Mouse (Mus musculus): ENCODE results near the gene Tacc2. TPM values are rescaled to one million over a fixed set of nuclear protein-coding genes. Genes with fewer than 3 reads are reported as not detected.

Gene Tacc2
- total and polyA plus RNA-seq, 3 experiments, result 3.5 to 21.5 TPM; not detected in 1

DNA sequence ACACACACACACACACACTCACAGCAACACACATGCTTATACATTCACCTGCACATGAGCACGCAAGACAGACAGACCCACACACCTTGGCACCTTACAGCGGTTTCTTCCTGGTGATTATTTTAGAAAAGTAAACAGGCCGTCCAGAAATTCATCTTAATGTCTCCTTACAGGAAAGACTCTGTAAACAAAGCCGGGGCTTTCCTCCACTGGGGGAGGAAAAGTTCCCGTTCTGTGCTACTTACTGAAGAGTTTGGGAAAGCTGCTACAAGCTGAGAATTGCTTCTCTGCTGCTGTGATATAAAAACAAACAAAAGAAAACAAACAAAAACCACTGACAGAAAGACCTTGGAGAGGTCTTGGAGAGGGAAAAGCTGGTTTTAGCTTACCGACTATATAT, 231.5 kb downstream of the Tacc2 start:
- H3K9me3 ChIP-seq (replicated peaks; ENCODE audit: insufficient read depth, low read length), result no peaks in the 10 kb centered on the region
- no peak overlapping the region for H3K4me3 ChIP-seq (ENCODE audit: control insufficient read depth in 1 of 2, insufficient read depth in 1 of 2, low read depth in 2 of 2, low read length in 2 of 2)
- H3K27me3 ChIP-seq (ENCODE audit: control insufficient read depth in 1 of 2, insufficient read depth in 2 of 2, low read length in 2 of 2), result no peaks in the 10 kb centered on the region
- no peak for DNase-seq (ENCODE audit: low read depth, low spot score)
- no peaks in the 10 kb centered on the region for H3K4me1 ChIP-seq (ENCODE audit: control insufficient read depth in 1 of 2, insufficient read depth in 2 of 2, low read length in 2 of 2)
- no peak overlapping the region for H3K27ac ChIP-seq (ENCODE audit: control insufficient read depth, low read depth, low read length)
- TF ChIP-seq HCFC1 (IDR thresholded peaks at IDR 0.05; ENCODE audit: low read depth, low read length) (no peak), POLR2A (IDR thresholded peaks at IDR 0.05; ENCODE audit: control insufficient read depth in 1 of 2, insufficient read depth in 1 of 2, low read depth in 1 of 2, low read length in 2 of 2, poor library complexity in 1 of 2) (no peak), ETS1 (IDR thresholded peaks at IDR 0.05; ENCODE audit: low read depth, low read length) (no peak), SIN3A (IDR thresholded peaks at IDR 0.05; ENCODE audit: low read length) (no peak), MYB (IDR thresholded peaks at IDR 0.05; ENCODE audit: low read depth, low read length) (no peak), ZC3H11A (IDR thresholded peaks at IDR 0.05; ENCODE audit: low read depth, low read length) (no peak), TAL1 (IDR thresholded peaks at IDR 0.05; ENCODE audit: low read length) (no peak)
- no peaks in the 10 kb centered on the region for H3K79me2 ChIP-seq (ENCODE audit: control insufficient read depth, insufficient read depth, low read length, poor library complexity)
- H3K9ac ChIP-seq (ENCODE audit: control insufficient read depth, low read depth, low read length, poor library complexity, severe bottlenecking), result no peak overlapping the region
- no peaks in the 10 kb centered on the region for H3K36me3 ChIP-seq (ENCODE audit: control insufficient read depth in 1 of 2, insufficient read depth in 2 of 2, low read length in 2 of 2)

DNA sequence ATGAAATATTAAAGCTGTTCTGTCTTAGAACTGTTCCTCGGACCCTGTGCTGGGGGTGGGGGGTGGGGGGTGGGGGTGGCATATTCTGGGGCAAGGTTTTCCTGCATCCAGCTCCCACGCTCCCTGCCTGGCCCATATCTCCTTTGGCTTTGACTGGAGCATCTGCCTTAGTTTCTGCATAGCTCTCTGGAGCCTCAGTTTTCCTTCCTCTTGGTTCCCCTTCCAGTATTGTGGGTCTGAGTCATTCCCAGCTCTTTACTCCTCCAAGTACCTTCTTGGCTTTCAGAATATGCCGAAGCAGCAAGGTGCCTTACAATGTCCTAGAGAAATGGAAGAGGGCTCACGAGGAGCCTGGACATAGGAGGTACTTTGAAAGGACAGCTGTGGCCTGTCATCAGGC, 233.0 kb downstream of the Tacc2 start:
- no peaks in the 10 kb centered on the region for H3K27me3 ChIP-seq (ENCODE audit: control insufficient read depth in 1 of 2, insufficient read depth in 2 of 2, low read length in 2 of 2)
- H3K9ac ChIP-seq (ENCODE audit: control insufficient read depth, low read depth, low read length, poor library complexity, severe bottlenecking), result no peak overlapping the region
- no peaks in the 10 kb centered on the region for H3K36me3 ChIP-seq (ENCODE audit: control insufficient read depth in 1 of 2, insufficient read depth in 2 of 2, low read length in 2 of 2)
- TF ChIP-seq E2F4 (IDR thresholded peaks at IDR 0.05; ENCODE audit: borderline replicate concordance, low read depth, low read length), result no peak
- TF ChIP-seq KAT2A (conservative IDR thresholded peaks at IDR 0.05; ENCODE audit: low read depth, low read length), result no peak
- no peak for TF ChIP-seq TAL1 (IDR thresholded peaks at IDR 0.05; ENCODE audit: low read length)
- TF ChIP-seq SIN3A (IDR thresholded peaks at IDR 0.05; ENCODE audit: low read length), result no peak
- no peak for TF ChIP-seq ZC3H11A (IDR thresholded peaks at IDR 0.05; ENCODE audit: low read depth, low read length)
- no peak for TF ChIP-seq ELF1 (IDR thresholded peaks at IDR 0.05; ENCODE audit: low read depth, low read length)
- no peak for TF ChIP-seq NRF1 (IDR thresholded peaks at IDR 0.05; ENCODE audit: insufficient read depth, low read depth, low read length, poor library complexity, severe bottlenecking)
- no peak for TF ChIP-seq MYB (IDR thresholded peaks at IDR 0.05; ENCODE audit: low read depth, low read length)
- no peak for TF ChIP-seq POLR2AphosphoS5 (IDR thresholded peaks at IDR 0.05; ENCODE audit: borderline replicate concordance, low read depth, low read length)
- no peaks in the 10 kb centered on the region for H3K79me2 ChIP-seq (ENCODE audit: control insufficient read depth, insufficient read depth, low read length, poor library complexity)
- H3K4me1 ChIP-seq (ENCODE audit: control insufficient read depth in 1 of 2, insufficient read depth in 2 of 2, low read length in 2 of 2), result no peaks in the 10 kb centered on the region
- no peak overlapping the region for H3K4me3 ChIP-seq (ENCODE audit: control insufficient read depth in 1 of 2, insufficient read depth in 1 of 2, low read depth in 2 of 2, low read length in 2 of 2)
- no peak overlapping the region for H3K27ac ChIP-seq (ENCODE audit: control insufficient read depth, low read depth, low read length)
- no peak for DNase-seq (ENCODE audit: low read depth, low spot score)
- H3K9me3 ChIP-seq (replicated peaks; ENCODE audit: insufficient read depth, low read length), result no peaks in the 10 kb centered on the region

DNA sequence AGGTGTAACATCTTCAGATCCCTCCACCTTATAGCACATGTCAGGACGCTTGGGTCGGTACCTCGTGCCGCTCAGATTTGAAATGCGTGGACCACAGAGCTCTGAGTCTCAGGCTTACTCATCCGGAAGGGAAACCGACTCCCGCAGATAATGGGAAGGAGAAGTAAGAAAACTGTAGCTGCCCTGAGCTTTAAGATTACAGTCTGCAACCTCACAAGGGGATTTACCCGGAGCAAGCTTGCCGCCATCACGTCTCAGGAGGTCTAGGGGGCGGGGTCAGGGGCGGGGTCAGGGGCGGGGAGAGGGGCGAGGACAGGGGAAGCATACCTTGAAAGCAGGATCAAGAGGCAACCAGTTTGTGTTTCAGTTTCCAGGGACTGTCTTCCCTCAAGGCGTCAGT, 235.2 kb downstream of the Tacc2 start:
- Histone ChIP-seq H3K9me3 (replicated peaks; ENCODE audit: insufficient read depth, low read length) (no peaks in the 10 kb centered on the region), H3K9ac (ENCODE audit: control insufficient read depth, low read depth, low read length, poor library complexity, severe bottlenecking) (no peak overlapping the region), H3K79me2 (ENCODE audit: control insufficient read depth, insufficient read depth, low read length, poor library complexity) (no peaks in the 10 kb centered on the region), H3K4me3 (ENCODE audit: control insufficient read depth in 1 of 2, insufficient read depth in 1 of 2, low read depth in 2 of 2, low read length in 2 of 2) (no peak overlapping the region), H3K36me3 (ENCODE audit: control insufficient read depth in 1 of 2, insufficient read depth in 2 of 2, low read length in 2 of 2) (no peaks in the 10 kb centered on the region), H3K27ac (ENCODE audit: control insufficient read depth, low read depth, low read length) (no peak overlapping the region), H3K27me3 (ENCODE audit: control insufficient read depth in 1 of 2, insufficient read depth in 2 of 2, low read length in 2 of 2) (no peaks in the 10 kb centered on the region), H3K4me1 (ENCODE audit: control insufficient read depth in 1 of 2, insufficient read depth in 2 of 2, low read length in 2 of 2) (no peaks in the 10 kb centered on the region)
- no peak for DNase-seq (ENCODE audit: low read depth, low spot score)
- TF ChIP-seq CHD2 (IDR thresholded peaks at IDR 0.05; ENCODE audit: low read length), result no peak

Other genes starting within 250 kb of the Tacc2 start
- 19.5 and 21.9 TPM in 2 replicates for gene Ate1, start 57.1 kb upstream of the Tacc2 start, total RNA-seq (2012; rRNA removed)
- 10 to 100 TPM in 1 of 2 experiments, not detected in 1; 28.6 TPM for gene Ate1, start 57.1 kb upstream of the Tacc2 start, polyA plus RNA-seq (2012; ENCODE audit: insufficient read depth in 1 of 2, insufficient read length in 2 of 2, low read depth in 1 of 2, low replicate concordance in 2 of 2, missing spikeins in 1 of 2)
- 124 and 134 TPM in 2 replicates for gene Nsmce4a, start 4.3 kb upstream of the Tacc2 start, total RNA-seq (2012; rRNA removed)
- gene Nsmce4a, start 4.3 kb upstream of the Tacc2 start, polyA plus RNA-seq (2012; ENCODE audit: insufficient read depth in 1 of 2, insufficient read length in 2 of 2, low read depth in 1 of 2, low replicate concordance in 2 of 2, missing spikeins in 1 of 2), result 100 to 1,000 TPM; 117 to 129 TPM
- gene Btbd16, start 196.6 kb downstream of the Tacc2 start, total RNA-seq (2012; rRNA removed), result 0.72 and 0.89 TPM in 2 replicates
- under 1 TPM in 1 of 2 experiments, not detected in 1; 0.71 TPM for gene Btbd16, start 196.6 kb downstream of the Tacc2 start, polyA plus RNA-seq (2012; ENCODE audit: insufficient read depth in 1 of 2, insufficient read length in 2 of 2, low read depth in 1 of 2, low replicate concordance in 2 of 2, missing spikeins in 1 of 2)